Mouse (Mus musculus): ENCODE data around the gene Prom1. TPM values are rescaled to one million over a fixed set of nuclear protein-coding genes. Genes with fewer than 3 reads are reported as not detected.

The Prom1 gene
- polyA plus RNA-seq, 1 experiment from 2014 or later: 110 TPM

GRCm38 (mm10) chr5:44070529-44071133 lies 31.2 kb downstream of the Prom1 start:
- H3K36me3 ChIP-seq (ENCODE audit: control insufficient read depth, insufficient read depth, low read length): no peaks in the 10 kb centered on the region
- no peaks in the 10 kb centered on the region for H3K27me3 ChIP-seq (ENCODE audit: control insufficient read depth, insufficient read depth, low read length)
- no peak overlapping the region for H3K4me3 ChIP-seq (ENCODE audit: low read depth, low read length)
- H3K9me3 ChIP-seq (ENCODE audit: control insufficient read depth, low read length): no peaks in the 10 kb centered on the region
- H3K9ac ChIP-seq (ENCODE audit: low read length): no peak overlapping the region
- 89% methylated on average over 7 of the region's 7 CpGs for WGBS
- no peak overlapping the region for H3K4me2 ChIP-seq (ENCODE audit: low read depth)
- ATAC-seq (ENCODE audit: insufficient read depth, low FRiP score, low TSS enrichment) (no peak), DNase-seq (ENCODE audit: low spot score) (no peak)
- no peak overlapping the region for H3K27ac ChIP-seq (ENCODE audit: low read depth, low read length)
- no peaks in the 10 kb centered on the region for H3K4me1 ChIP-seq (ENCODE audit: control insufficient read depth, insufficient read depth, low read length)

DNA sequence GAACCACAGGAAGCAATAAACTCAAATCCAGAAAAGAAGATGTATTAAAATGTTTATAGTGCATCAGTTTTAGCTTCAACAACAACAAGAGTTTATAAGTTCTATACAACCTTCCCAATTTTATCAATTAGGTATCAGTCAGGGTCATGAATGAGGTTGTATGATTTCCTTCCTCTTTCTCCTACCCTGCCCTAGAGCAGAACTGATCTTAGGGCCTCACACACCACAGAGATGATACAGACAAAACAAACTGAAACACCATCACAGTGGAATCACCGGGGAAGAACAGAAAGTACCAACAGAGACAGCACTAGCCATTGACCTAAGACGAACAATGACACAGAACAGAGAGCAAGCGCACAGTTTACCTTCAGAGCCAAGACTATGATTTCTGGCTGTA lies 43.6 kb downstream of the Prom1 start:
- no peaks in the 10 kb centered on the region for H3K27me3 ChIP-seq (ENCODE audit: control insufficient read depth, insufficient read depth, low read length)
- H3K9ac ChIP-seq (ENCODE audit: low read length): no peak overlapping the region
- peaks cover 4% of the 10 kb centered on the region; the same call in 1 of the 2 replicates for H3K36me3 ChIP-seq (ENCODE audit: control insufficient read depth, insufficient read depth, low read length)
- no peaks in the 10 kb centered on the region for H3K9me3 ChIP-seq (ENCODE audit: control insufficient read depth, low read length)
- no peaks in the 10 kb centered on the region for H3K4me1 ChIP-seq (ENCODE audit: control insufficient read depth, insufficient read depth, low read length)
- no peak overlapping the region for H3K4me3 ChIP-seq (ENCODE audit: low read depth, low read length)
- no peak for DNase-seq (ENCODE audit: low spot score)
- no peak overlapping the region for H3K27ac ChIP-seq (ENCODE audit: low read depth, low read length)
- ATAC-seq (ENCODE audit: insufficient read depth, low FRiP score, low TSS enrichment): no peak
- H3K4me2 ChIP-seq (ENCODE audit: low read depth): no peak overlapping the region
- WGBS: 92% methylated on average over 3 of the region's 3 CpGs

DNA sequence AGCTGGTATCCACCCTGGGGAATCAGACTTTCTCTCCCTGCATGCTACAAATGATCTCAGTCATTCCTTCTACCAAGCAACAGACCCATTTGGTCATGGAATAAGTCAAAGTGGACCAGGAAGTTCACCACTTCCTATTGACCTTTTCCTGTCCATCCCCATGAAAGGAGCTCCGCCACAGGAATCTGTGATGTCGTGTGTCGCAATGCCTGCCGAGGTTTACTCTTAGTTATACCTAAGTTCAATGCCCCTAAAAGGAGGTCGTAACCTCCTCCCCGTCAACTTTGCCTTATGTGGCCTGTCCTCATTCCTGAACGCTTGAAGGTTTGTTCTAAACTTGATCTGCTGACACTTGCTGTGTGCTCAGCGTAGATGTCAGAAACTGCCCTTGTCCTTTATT lies 51.6 kb downstream of the Prom1 start:
- no peak for ATAC-seq (ENCODE audit: insufficient read depth, low FRiP score, low TSS enrichment)
- no peak overlapping the region for H3K4me3 ChIP-seq (ENCODE audit: low read depth, low read length)
- 87% methylated on average over 8 of the region's 8 CpGs for WGBS

GRCm38 (mm10) chr5:44049395-44049976 lies 52.3 kb downstream of the Prom1 start:
- H3K4me2 ChIP-seq (ENCODE audit: low read depth): no peak overlapping the region
- DNase-seq (ENCODE audit: low spot score): no peak
- no peaks in the 10 kb centered on the region for H3K27me3 ChIP-seq (ENCODE audit: control insufficient read depth, insufficient read depth, low read length)
- no peaks in the 10 kb centered on the region for H3K4me1 ChIP-seq (ENCODE audit: control insufficient read depth, insufficient read depth, low read length)
- no peak overlapping the region for H3K9ac ChIP-seq (ENCODE audit: low read length)
- no peaks in the 10 kb centered on the region for H3K36me3 ChIP-seq (ENCODE audit: control insufficient read depth, insufficient read depth, low read length)
- ATAC-seq (ENCODE audit: insufficient read depth, low FRiP score, low TSS enrichment): no peak
- H3K27ac ChIP-seq (ENCODE audit: low read depth, low read length): no peak overlapping the region
- H3K9me3 ChIP-seq (ENCODE audit: control insufficient read depth, low read length): no peaks in the 10 kb centered on the region
- 71% methylated on average over 6 of the region's 6 CpGs for WGBS
- no peak overlapping the region for H3K4me3 ChIP-seq (ENCODE audit: low read depth, low read length)

More for the DNA sequence above, 51.6 kb downstream of the Prom1 start:
- Histone ChIP-seq H3K4me2 (ENCODE audit: low read depth) (no peak overlapping the region), H3K9ac (ENCODE audit: low read length) (no peak overlapping the region), H3K27ac (ENCODE audit: low read depth, low read length) (no peak overlapping the region), H3K27me3 (ENCODE audit: control insufficient read depth, insufficient read depth, low read length) (no peaks in the 10 kb centered on the region), H3K36me3 (ENCODE audit: control insufficient read depth, insufficient read depth, low read length) (no peaks in the 10 kb centered on the region), H3K9me3 (ENCODE audit: control insufficient read depth, low read length) (no peaks in the 10 kb centered on the region), H3K4me1 (ENCODE audit: control insufficient read depth, insufficient read depth, low read length) (no peaks in the 10 kb centered on the region)
- no peak for DNase-seq (ENCODE audit: low spot score)

- H3K9me3 ChIP-seq (ENCODE audit: control insufficient read depth, low read length): no peaks in the 10 kb centered on the region
- no peaks in the 10 kb centered on the region for H3K27me3 ChIP-seq (ENCODE audit: control insufficient read depth, insufficient read depth, low read length)
- H3K4me2 ChIP-seq (ENCODE audit: low read depth): no peak overlapping the region
- no peak overlapping the region for H3K9ac ChIP-seq (ENCODE audit: low read length)
- no peaks in the 10 kb centered on the region for H3K4me1 ChIP-seq (ENCODE audit: control insufficient read depth, insufficient read depth, low read length)
- no peak overlapping the region for H3K4me3 ChIP-seq (ENCODE audit: low read depth, low read length)
- DNase-seq (ENCODE audit: low spot score): no peak
- no peak for ATAC-seq (ENCODE audit: insufficient read depth, low FRiP score, low TSS enrichment)
- H3K27ac ChIP-seq (ENCODE audit: low read depth, low read length): no peak overlapping the region
- 54% methylated on average over 5 of the region's 5 CpGs for WGBS
- H3K36me3 ChIP-seq (ENCODE audit: control insufficient read depth, insufficient read depth, low read length): no peaks in the 10 kb centered on the region
These were observed 53.1 kb downstream of the Prom1 start for GRCm38 (mm10) chr5:44048568-44049363.

GRCm38 (mm10) chr5:44041725-44042124 lies 60.1 kb downstream of the Prom1 start:
- no peaks in the 10 kb centered on the region for H3K4me1 ChIP-seq (ENCODE audit: control insufficient read depth, insufficient read depth, low read length)
- DNase-seq (ENCODE audit: low spot score) (no peak), ATAC-seq (ENCODE audit: insufficient read depth, low FRiP score, low TSS enrichment) (no peak)
- H3K9ac ChIP-seq (ENCODE audit: low read length): no peak overlapping the region
- H3K9me3 ChIP-seq (ENCODE audit: control insufficient read depth, low read length): no peaks in the 10 kb centered on the region
- no peaks in the 10 kb centered on the region for H3K27me3 ChIP-seq (ENCODE audit: control insufficient read depth, insufficient read depth, low read length)
- H3K4me2 ChIP-seq (ENCODE audit: low read depth): no peak overlapping the region
- peaks cover 5% of the 10 kb centered on the region; the same call in 1 of the 2 replicates for H3K36me3 ChIP-seq (ENCODE audit: control insufficient read depth, insufficient read depth, low read length)
- 43% methylated on average over 1 of the region's 1 CpGs for WGBS
- no peak overlapping the region for H3K4me3 ChIP-seq (ENCODE audit: low read depth, low read length)
- H3K27ac ChIP-seq (ENCODE audit: low read depth, low read length): no peak overlapping the region

DNA sequence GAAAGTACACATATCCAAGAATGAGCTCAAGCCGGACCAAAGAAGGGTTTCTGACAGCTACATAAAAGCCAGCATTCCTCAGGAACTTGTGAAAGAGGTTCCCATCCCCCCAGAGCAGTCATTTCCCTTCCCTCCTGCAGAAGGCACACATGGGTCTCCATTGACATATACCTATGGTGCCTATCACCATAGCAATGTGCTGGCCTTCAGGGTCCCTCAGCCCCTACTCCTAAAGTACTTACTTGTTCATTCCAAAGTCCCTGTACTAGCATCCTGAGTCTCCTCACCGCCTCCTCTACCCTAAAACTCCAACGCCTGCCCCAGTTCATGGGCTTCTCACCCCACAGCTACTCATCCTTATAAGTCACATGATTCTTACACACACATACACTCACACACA lies 60.8 kb downstream of the Prom1 start:
- Histone ChIP-seq H3K27ac (ENCODE audit: low read depth, low read length) (no peak overlapping the region), H3K4me1 (ENCODE audit: control insufficient read depth, insufficient read depth, low read length) (no peaks in the 10 kb centered on the region), H3K36me3 (ENCODE audit: control insufficient read depth, insufficient read depth, low read length) (peaks cover 7% of the 10 kb centered on the region), H3K9ac (ENCODE audit: low read length) (no peak overlapping the region), H3K27me3 (ENCODE audit: control insufficient read depth, insufficient read depth, low read length) (no peaks in the 10 kb centered on the region), H3K4me2 (ENCODE audit: low read depth) (no peak overlapping the region), H3K4me3 (ENCODE audit: low read depth, low read length) (no peak overlapping the region), H3K9me3 (ENCODE audit: control insufficient read depth, low read length) (no peaks in the 10 kb centered on the region)
- DNase-seq (ENCODE audit: low spot score) (no peak), ATAC-seq (ENCODE audit: insufficient read depth, low FRiP score, low TSS enrichment) (no peak)
- 92% methylated on average over 3 of the region's 3 CpGs for WGBS

GRCm38 (mm10) chr5:43998295-43998989 lies 103.4 kb downstream of the Prom1 start:
- WGBS: 95% methylated on average over 9 of the region's 9 CpGs
- Histone ChIP-seq H3K9ac (ENCODE audit: low read length) (no peak overlapping the region), H3K27ac (ENCODE audit: low read depth, low read length) (no peak overlapping the region), H3K4me2 (ENCODE audit: low read depth) (no peak overlapping the region), H3K36me3 (ENCODE audit: control insufficient read depth, insufficient read depth, low read length) (peaks cover 2% of the 10 kb centered on the region; the same call in 1 of the 2 replicates), H3K4me1 (ENCODE audit: control insufficient read depth, insufficient read depth, low read length) (no peaks in the 10 kb centered on the region), H3K27me3 (ENCODE audit: control insufficient read depth, insufficient read depth, low read length) (no peaks in the 10 kb centered on the region), H3K4me3 (ENCODE audit: low read depth, low read length) (no peak overlapping the region), H3K9me3 (ENCODE audit: control insufficient read depth, low read length) (no peaks in the 10 kb centered on the region)
- ATAC-seq (ENCODE audit: insufficient read depth, low FRiP score, low TSS enrichment) (no peak), DNase-seq (ENCODE audit: low spot score) (no peak)

Data from neural tube, embryonic 11.5 days (tissue).